In genomic region chr19:17355950-17356867, GRCm38 (mm10) we compare ENCODE assay signal across 8 mouse cellular contexts. TPM values are rescaled to one million over a fixed set of nuclear protein-coding genes. Genes with fewer than 3 reads are reported as not detected.
A peak's percentile ranks its signal among the peaks of the same experiment; 100 is the strongest.
DNase-seq lines count a peak whose midpoint lies in the region; ATAC-seq lines count a peak whose summit lies in the region.

No protein-coding gene starts in this region.

- no peaks in the 10 kb centered on the region for H3K36me3 ChIP-seq in embryonic facial prominence, embryonic 12.5 days
- H3K36me3 ChIP-seq in heart, embryonic 13.5 days: 0 out of 2 replicates have a peak, but pooled peaks cover 3% of the 10 kb centered on the region
- no peaks in the 10 kb centered on the region for H3K36me3 ChIP-seq in kidney, embryonic 15.5 days

- H3K9ac ChIP-seq in embryonic facial prominence, embryonic 12.5 days: peak overlapping the region; percentile 49
- peak overlapping the region; percentile 85 for H3K9ac ChIP-seq in heart, embryonic 13.5 days
- H3K9ac ChIP-seq in kidney, embryonic 15.5 days: peak overlapping the region; percentile 3; the same call in 1 of the 2 replicates

- no peaks in the 10 kb centered on the region for H3K9me3 ChIP-seq in embryonic facial prominence, embryonic 12.5 days
- H3K9me3 ChIP-seq in heart, embryonic 13.5 days: no peaks in the 10 kb centered on the region
- no peaks in the 10 kb centered on the region for H3K9me3 ChIP-seq in kidney, embryonic 15.5 days (replicated peaks)

- no peaks in the 10 kb centered on the region for H3K4me1 ChIP-seq in embryonic facial prominence, embryonic 12.5 days
- H3K4me1 ChIP-seq in heart, embryonic 13.5 days: peaks cover 26% of the 10 kb centered on the region
- peaks cover 16% of the 10 kb centered on the region for H3K4me1 ChIP-seq in kidney, embryonic 15.5 days

- H3K4me2 ChIP-seq in embryonic facial prominence, embryonic 12.5 days (replicated peaks): peak overlapping the region; percentile 82
- H3K4me2 ChIP-seq in heart, embryonic 13.5 days: peak overlapping the region; percentile 79
- H3K4me2 ChIP-seq in kidney, embryonic 15.5 days: peak overlapping the region; percentile 85

- no peak overlapping the region for H3K27ac ChIP-seq in embryonic facial prominence, embryonic 12.5 days
- peak overlapping the region; percentile 69; the same call in 1 of the 2 replicates for H3K27ac ChIP-seq in heart, embryonic 13.5 days (replicated peaks)
- H3K27ac ChIP-seq in kidney, embryonic 15.5 days: no peak overlapping the region

- peak; percentile 92 for DNase-seq in A20 (ENCODE audit: low read depth, low spot score)
- DNase-seq in adrenal gland, postnatal 25 days: peak; percentile 25
- peak; percentile 70 for DNase-seq in lung, postnatal 14 days
- peak; percentile 38 for DNase-seq in ovary, postnatal 10 days (ENCODE audit: low spot score)
- peak; percentile 37 for DNase-seq in urinary bladder, postnatal 10 days (ENCODE audit: low spot score)

- ATAC-seq in embryonic facial prominence, embryonic 12.5 days (ENCODE audit: insufficient number of reproducible peaks, insufficient read depth, low FRiP score, low TSS enrichment): peak; percentile 87; the same call in 1 of the 2 replicates
- peak; percentile 91 for ATAC-seq in heart, embryonic 13.5 days (ENCODE audit: extremely low read depth, insufficient number of reproducible peaks, low FRiP score, low TSS enrichment)
- peak; percentile 96 for ATAC-seq in kidney, embryonic 15.5 days (replicated peaks; ENCODE audit: low FRiP score)

- 2% methylated on average over 50 of the region's 50 CpGs for WGBS in embryonic facial prominence, embryonic 12.5 days
- WGBS in heart, embryonic 13.5 days: 1% methylated on average over 50 of the region's 50 CpGs
- WGBS in kidney, embryonic 15.5 days: 1% methylated on average over 50 of the region's 50 CpGs

- 0 out of 2 replicates have a peak, but pooled peaks cover 9% of the 10 kb centered on the region for H3K27me3 ChIP-seq in embryonic facial prominence, embryonic 12.5 days
- H3K27me3 ChIP-seq in heart, embryonic 13.5 days (replicated peaks): 0 out of 2 replicates have a peak, but pooled peaks cover 6% of the 10 kb centered on the region
- H3K27me3 ChIP-seq in kidney, embryonic 15.5 days: peaks cover 6% of the 10 kb centered on the region; the same call in 1 of the 2 replicates

- H3K4me3 ChIP-seq in embryonic facial prominence, embryonic 12.5 days: peak overlapping the region; percentile 50
- peak overlapping the region; percentile 75 for H3K4me3 ChIP-seq in heart, embryonic 13.5 days
- H3K4me3 ChIP-seq in kidney, embryonic 15.5 days (replicated peaks): peak overlapping the region; percentile 52

RNA-seq across cellular contexts. Expression of gene Gcnt1, which starts 16.4 kb away (rescaled TPM):
- total RNA-seq in adrenal gland, postnatal 25 days (2021): 1.1 and 1.5 TPM in 2 replicates
- 5.1 and 5.9 TPM in 2 replicates for polyA plus RNA-seq in embryonic facial prominence, embryonic 12.5 days (2016; fragmentation: Nextera tagmentation; extraction: Ambion mirVana)
- polyA plus RNA-seq in heart, embryonic 13.5 days (2015; fragmentation: Nextera tagmentation; extraction: Ambion mirVana): 6.9 and 7.4 TPM in 2 replicates
- 27.6 and 29.6 TPM in 2 replicates for polyA plus RNA-seq in kidney, embryonic 15.5 days (2015; fragmentation: Nextera tagmentation; extraction: Ambion mirVana)

RNA-seq across cellular contexts. Expression of gene Rfk, which starts 37.6 kb away (rescaled TPM):
- 198 and 236 TPM in 2 replicates for total RNA-seq in adrenal gland, postnatal 25 days (2021)
- 97.6 and 102 TPM in 2 replicates for polyA plus RNA-seq in embryonic facial prominence, embryonic 12.5 days (2016; fragmentation: Nextera tagmentation; extraction: Ambion mirVana)
- polyA plus RNA-seq in heart, embryonic 13.5 days (2015; fragmentation: Nextera tagmentation; extraction: Ambion mirVana): 70.3 and 70.6 TPM in 2 replicates
- 76.8 and 85.6 TPM in 2 replicates for polyA plus RNA-seq in kidney, embryonic 15.5 days (2015; fragmentation: Nextera tagmentation; extraction: Ambion mirVana)

Comparison
In these comparisons a context has a peak if more than half of its experiments do, and no peak if none do; other contexts are left out.
1. DNase-seq: peak in every context shown above with its lines; median percentile 92 in A20; 70 in lung, postnatal 14 days; 38 in ovary, postnatal 10 days; 37 in urinary bladder, postnatal 10 days; 25 in adrenal gland, postnatal 25 days.
2. H3K9ac ChIP-seq: peak in every context shown above with its lines; median percentile 85 in heart, embryonic 13.5 days; 49 in embryonic facial prominence, embryonic 12.5 days; 3 in kidney, embryonic 15.5 days.